Mouse (Mus musculus) bone marrow macrophage, adult 2 months (primary cell): ENCODE measurements around the gene Max. TPM values are rescaled to one million over a fixed set of nuclear protein-coding genes. Genes with fewer than 3 reads are reported as not detected.

Experiments used
- H3K27ac ChIP-seq: 2 replicates; pipeline ENCODE4 v1.5.1; 2012; ENCODE audit warnings: low read depth, low read length; ENCODE audit not compliant: insufficient read depth
- H3K4me1 ChIP-seq: 2 replicates; pipeline ENCODE4 v1.6.1; 2012; ENCODE audit warnings: low read length; ENCODE audit not compliant: control insufficient read depth, insufficient read depth
- H3K4me3 ChIP-seq: 2 replicates; pipeline ENCODE4 v1.5.1; 2012; ENCODE audit warnings: mild to moderate bottlenecking, low read length, moderate library complexity; ENCODE audit not compliant: insufficient read depth
- CTCF ChIP-seq: IDR thresholded peaks from 2 replicates; pipeline ENCODE4 v1.5.1; 2012; ENCODE audit warnings: low read depth, mild to moderate bottlenecking, low read length, moderate library complexity
- POLR2A ChIP-seq: IDR thresholded peaks from 2 replicates; pipeline ENCODE4 v1.6.1; 2012; ENCODE audit warnings: mild to moderate bottlenecking, low read depth, low read length, borderline replicate concordance
- polyA plus RNA-seq: library from polyadenylated mRNA; stranded (reverse); fragments of >200 nt; gene quantifications from 2 replicates; pipeline ENCODE4 v1.2.4, GENCODE M21; 2012; ENCODE audit not compliant: missing spikeins, insufficient read depth, insufficient read length

The Max gene
- polyA plus RNA-seq, 1 experiment: 108 TPM

DNA sequence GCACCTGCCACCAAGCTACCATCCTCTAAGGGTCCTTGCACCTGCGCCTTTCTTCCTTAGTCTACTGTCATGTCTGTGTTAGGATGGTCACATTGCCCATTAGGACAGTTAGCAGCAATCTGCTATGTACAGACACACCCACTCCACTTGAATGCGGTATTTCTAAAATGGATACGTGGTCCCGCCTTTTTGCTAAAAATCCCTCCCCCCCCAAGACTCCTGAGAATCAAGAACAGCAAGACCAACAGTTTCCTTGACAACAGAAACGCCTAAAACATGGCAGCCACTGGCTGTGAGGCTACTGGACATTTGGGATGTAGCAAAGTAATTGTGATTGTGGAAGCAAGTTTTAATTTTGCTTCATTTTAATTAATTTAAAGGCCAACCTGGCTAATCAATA lies 32.8 kb upstream of the Max start:
- Histone ChIP-seq H3K4me1 (no peaks in the 10 kb centered on the region), H3K27ac (no peak overlapping the region), H3K4me3 (no peak overlapping the region)
- TF ChIP-seq CTCF (no peak), POLR2A (no peak)

- H3K4me3 ChIP-seq: no peak overlapping the region
- H3K4me1 ChIP-seq: no peaks in the 10 kb centered on the region
- H3K27ac ChIP-seq: no peak overlapping the region
- TF ChIP-seq CTCF: no peak
- no peak for TF ChIP-seq POLR2A
Measured at GRCm38 (mm10) chr12:76992891-76993529, 31.0 kb upstream of the Max start.

DNA sequence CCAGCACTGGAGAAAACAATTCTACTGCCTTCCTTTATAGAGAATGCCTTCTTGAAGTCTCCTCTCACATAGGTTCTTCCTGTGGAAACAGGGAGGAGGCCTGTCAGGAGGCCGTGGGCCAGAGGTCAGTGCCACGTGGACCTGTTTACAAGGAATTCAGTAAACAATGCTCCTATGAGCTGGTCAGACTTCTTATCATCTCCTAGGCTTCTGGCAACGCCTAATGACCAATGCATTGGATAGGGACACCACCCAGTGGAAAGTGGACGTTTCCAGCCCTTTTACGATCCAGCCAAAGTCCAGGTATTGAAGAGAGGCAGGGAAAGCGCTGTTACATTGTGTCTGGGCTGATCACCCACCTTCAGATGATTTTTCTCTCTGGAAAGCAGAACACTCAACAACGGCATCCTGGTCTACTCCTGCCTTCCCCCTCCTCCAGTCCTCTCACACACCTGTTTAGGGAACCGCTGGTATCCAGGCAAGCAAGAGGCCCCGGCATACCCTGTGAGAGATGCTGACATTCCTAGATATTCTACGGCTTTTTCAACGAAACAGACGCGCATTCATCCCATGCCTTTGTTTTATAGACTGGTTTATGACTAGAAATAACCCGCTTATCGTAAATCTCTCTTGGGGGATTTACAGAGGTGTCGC lies 20.9 kb upstream of the Max start:
- TF ChIP-seq POLR2A (no peak), CTCF (no peak)
- Histone ChIP-seq H3K4me1 (no peaks in the 10 kb centered on the region), H3K27ac (no peak overlapping the region), H3K4me3 (no peak overlapping the region)

DNA sequence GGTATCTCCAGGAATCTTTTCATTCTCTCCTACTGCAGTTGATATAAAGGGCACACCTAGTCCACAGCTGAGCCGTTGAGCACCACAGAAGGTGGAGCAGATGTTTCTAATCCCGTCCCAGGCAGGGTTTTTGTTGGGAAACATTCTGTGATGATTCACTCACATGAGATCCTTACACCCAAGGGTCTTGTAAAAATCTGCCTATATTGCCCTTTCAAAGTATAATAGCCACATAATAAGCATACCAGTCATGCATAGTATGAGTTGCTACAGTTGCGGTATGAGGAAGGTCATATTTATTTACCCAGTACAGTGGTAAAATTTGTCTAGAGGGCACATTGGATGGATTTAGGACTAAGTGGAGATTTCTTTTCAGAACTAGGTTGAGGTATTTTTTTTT lies 17.5 kb upstream of the Max start:
- no peak for TF ChIP-seq POLR2A
- Histone ChIP-seq H3K27ac (no peak overlapping the region), H3K4me1 (no peaks in the 10 kb centered on the region), H3K4me3 (no peak overlapping the region)

DNA sequence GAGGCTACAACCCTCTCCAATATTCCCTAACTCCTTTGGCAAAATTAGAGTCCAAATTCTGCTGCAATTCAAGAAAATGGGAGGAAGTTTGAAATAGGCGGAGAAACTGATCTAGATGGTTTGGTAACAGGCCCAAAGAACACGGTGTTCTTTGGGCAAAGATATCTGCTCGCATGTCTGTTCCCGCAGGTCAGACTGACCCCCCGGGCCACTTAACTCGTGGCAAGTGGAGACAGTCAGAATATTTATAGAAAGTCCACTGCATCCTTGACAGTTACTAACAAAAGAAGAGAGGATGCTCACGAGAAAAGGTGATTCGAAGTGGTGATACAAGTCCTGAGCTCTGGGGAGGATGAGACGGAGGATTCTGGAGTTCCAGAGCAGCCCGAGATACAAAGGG lies 10.7 kb upstream of the Max start:
- TF ChIP-seq CTCF: no peak
- no peak for TF ChIP-seq POLR2A
- no peak overlapping the region for H3K27ac ChIP-seq
- no peaks in the 10 kb centered on the region for H3K4me1 ChIP-seq
- no peak overlapping the region for H3K4me3 ChIP-seq

- TF ChIP-seq CTCF: no peak
- TF ChIP-seq POLR2A: no peak
- Histone ChIP-seq H3K4me3 (no peak overlapping the region), H3K27ac (no peak overlapping the region), H3K4me1 (peaks cover under 1% of the 10 kb centered on the region; the same call in 1 of the 2 replicates)
Measured at GRCm38 (mm10) chr12:76972241-76972640, 10.2 kb upstream of the Max start.

DNA sequence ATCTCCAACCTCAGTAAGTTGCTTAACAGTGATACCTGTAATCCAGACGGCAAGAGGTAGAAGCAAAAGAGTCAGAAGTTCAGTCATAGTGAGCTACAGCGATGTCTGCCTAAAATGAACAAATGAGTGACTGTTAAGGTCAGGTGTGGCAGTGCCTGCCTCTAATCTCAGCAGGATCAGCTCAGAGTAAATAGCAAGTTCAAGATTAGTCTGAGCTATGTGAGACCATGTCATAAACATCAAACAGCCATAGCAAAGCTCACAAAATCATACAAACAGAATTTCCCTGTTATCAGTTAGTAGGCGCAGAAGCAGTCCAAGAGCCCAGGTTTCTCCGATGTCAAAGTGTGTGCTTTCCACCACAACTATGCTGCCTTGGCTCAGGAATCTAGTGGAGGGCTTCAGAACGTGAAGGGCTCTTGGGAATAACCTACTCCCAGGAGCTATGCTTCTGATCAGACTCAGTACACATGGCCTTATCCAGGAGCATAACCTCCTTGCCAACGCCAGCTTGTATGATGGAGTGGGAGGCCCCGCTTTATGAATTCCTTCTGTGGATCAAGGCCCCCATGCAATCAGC lies 9.7 kb upstream of the Max start:
- Histone ChIP-seq H3K27ac (no peak overlapping the region), H3K4me3 (no peak overlapping the region), H3K4me1 (peaks cover 2% of the 10 kb centered on the region)
- TF ChIP-seq CTCF: no peak
- TF ChIP-seq POLR2A: no peak

DNA sequence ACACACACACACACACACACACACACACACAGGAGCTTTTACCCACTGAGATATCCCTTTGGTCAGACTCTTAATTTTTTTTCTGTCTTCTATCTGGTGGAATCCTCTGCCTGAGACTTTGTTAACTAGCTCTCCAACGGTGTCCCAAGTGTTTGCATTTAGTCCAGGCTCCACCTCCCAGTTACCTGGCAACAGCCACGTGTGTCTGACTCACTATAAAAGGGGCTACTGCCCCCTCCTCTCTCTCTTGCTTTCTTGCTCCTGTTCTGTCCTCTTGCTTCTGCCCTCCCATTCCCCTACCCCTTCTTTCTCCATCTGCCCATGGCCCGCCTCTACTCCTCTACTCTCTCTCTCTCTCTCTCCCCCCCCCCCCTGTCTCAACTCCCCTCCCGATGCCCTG lies 3.9 kb upstream of the Max start:
- H3K4me3 ChIP-seq: no peak overlapping the region
- H3K4me1 ChIP-seq: peaks cover 5% of the 10 kb centered on the region
- no peak overlapping the region for H3K27ac ChIP-seq
- no peak for TF ChIP-seq CTCF
- TF ChIP-seq POLR2A: no peak

- H3K27ac ChIP-seq: no peak overlapping the region
- H3K4me3 ChIP-seq: no peak overlapping the region
- TF ChIP-seq POLR2A: no peak
- TF ChIP-seq CTCF: no peak
- H3K4me1 ChIP-seq: peaks cover 6% of the 10 kb centered on the region
Measured at GRCm38 (mm10) chr12:76965089-76965488, 3.1 kb upstream of the Max start.
